Mouse (Mus musculus): ENCODE data around the gene Gm4969.

GRCm38 (mm10) chr7:19155825-19156475, 37.8 kb upstream of the Gm4969 start:
- TF ChIP-seq CTCF (IDR thresholded peaks at IDR 0.05; ENCODE audit: control insufficient read depth, insufficient read depth, insufficient replicate concordance, low read depth, low read length) = no peak
- TF ChIP-seq POLR2A (IDR thresholded peaks at IDR 0.05; ENCODE audit: control insufficient read depth, low read depth, low read length) = no peak
